9 mouse cellular contexts compared by ENCODE assay signal in the genomic region with DNA sequence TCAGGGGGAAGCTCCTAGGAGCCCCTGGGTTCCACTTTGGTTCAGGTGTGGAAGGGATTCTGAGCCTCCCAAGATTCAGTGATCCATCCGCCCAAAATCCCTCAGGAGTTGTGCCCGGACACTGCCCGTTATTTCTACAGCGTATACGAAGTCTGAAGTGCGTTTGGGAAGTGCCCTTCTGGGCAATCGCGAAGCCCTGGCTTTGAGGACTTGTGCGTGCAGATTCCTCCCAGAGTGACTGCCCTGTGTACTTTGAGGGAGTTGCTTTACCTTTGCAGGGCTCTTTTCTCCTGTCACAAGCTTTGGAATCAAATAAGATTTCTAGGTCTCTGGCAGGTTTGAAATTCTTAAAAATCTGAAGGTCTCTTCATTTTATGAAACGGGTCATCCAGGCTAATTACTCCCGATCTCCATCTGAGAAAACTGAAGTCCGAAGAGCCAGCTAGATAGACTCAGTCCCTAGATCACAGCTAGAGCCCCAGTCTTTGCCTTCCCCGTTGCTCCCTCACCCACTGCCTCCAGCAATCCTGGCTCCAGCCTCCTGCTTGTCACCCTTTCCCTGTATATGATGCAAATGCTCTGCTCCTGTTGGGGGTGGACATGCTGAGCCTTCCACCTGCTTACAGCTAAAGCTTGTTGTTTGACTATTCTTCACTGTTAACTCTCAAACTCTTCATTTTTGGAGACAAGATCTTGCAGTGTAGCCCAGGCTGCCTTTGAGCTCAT. TPM values are rescaled to one million over a fixed set of nuclear protein-coding genes. Genes with fewer than 3 reads are reported as not detected.
A peak's percentile ranks its signal among the peaks of the same experiment; 100 is the strongest.
DNase-seq lines count a peak whose midpoint lies in the region; ATAC-seq and TF ChIP-seq lines count a peak whose summit lies in the region.
"Had no signal": no experiment of that assay in that cellular context is flagged by ENCODE, and none has a peak within 500 bp of the region (broad histone marks: within the 10 kb centered on the region; RNA-seq: fewer than 3 reads in every experiment).

No protein-coding gene starts in this region.

- peaks cover 14% of the 10 kb centered on the region for H3K4me1 ChIP-seq in heart, embryonic 11.5 days (ENCODE audit: control insufficient read depth, insufficient read depth, low read length)
- H3K4me1 ChIP-seq in MEL (ENCODE audit: control insufficient read depth in 1 of 2, insufficient read depth in 2 of 2, low read length in 2 of 2), result peaks cover 0 to 3% of the 10 kb centered on the region in 2 experiments; a peak in 2 of 4 replicates
- H3K4me1 ChIP-seq in heart, embryonic 16.5 days (ENCODE audit: control insufficient read depth, insufficient read depth, low read length), result peaks cover 14% of the 10 kb centered on the region

- TF ChIP-seq RAD21 in MEL (IDR thresholded peaks at IDR 0.05; ENCODE audit: low read depth, low read length), result no peak

- H3K27ac ChIP-seq in heart, embryonic 11.5 days (ENCODE audit: low read depth, low read length), result no peak overlapping the region
- H3K27ac ChIP-seq in MEL (ENCODE audit: control insufficient read depth, low read depth, low read length), result no peak overlapping the region
- no peak overlapping the region for H3K27ac ChIP-seq in heart, embryonic 16.5 days (ENCODE audit: low read length)

- ATAC-seq in heart, embryonic 11.5 days (replicated peaks; ENCODE audit: insufficient number of reproducible peaks, low FRiP score, low TSS enrichment), result no peak
- ATAC-seq in heart, embryonic 16.5 days (replicated peaks; ENCODE audit: extremely low read depth, insufficient read depth, low FRiP score), result no peak

- TF ChIP-seq CTCF in MEL (IDR thresholded peaks at IDR 0.05 in 2 of 3, conservative IDR thresholded peaks at IDR 0.05 in 1 of 3; ENCODE audit: control insufficient read depth in 1 of 3, insufficient read depth in 1 of 3, low read depth in 2 of 3, low read length in 3 of 3, poor library complexity in 1 of 3, severe bottlenecking in 1 of 3), result no peak

- H3K27me3 ChIP-seq in heart, embryonic 11.5 days (ENCODE audit: control insufficient read depth, insufficient read depth, low read length), result no peaks in the 10 kb centered on the region
- no peaks in the 10 kb centered on the region; a peak in 1 of 4 replicates for H3K27me3 ChIP-seq in MEL (ENCODE audit: control insufficient read depth in 1 of 2, insufficient read depth in 2 of 2, low read length in 2 of 2)
- H3K27me3 ChIP-seq in heart, embryonic 16.5 days (ENCODE audit: control insufficient read depth, insufficient read depth, low read length), result 0 out of 2 replicates have a peak, but pooled peaks cover 3% of the 10 kb centered on the region

- no peak for TF ChIP-seq POLR2A in MEL (IDR thresholded peaks at IDR 0.05; ENCODE audit: control insufficient read depth in 1 of 2, insufficient read depth in 1 of 2, low read depth in 1 of 2, low read length in 2 of 2, poor library complexity in 1 of 2)

- 9% methylated on average over 13 of the region's 13 CpGs for WGBS in heart, embryonic 11.5 days (ENCODE audit: insufficient replicate concordance)
- 10% methylated on average over 13 of the region's 13 CpGs for WGBS in heart, embryonic 16.5 days

- peak overlapping the region; percentile 73 for H3K4me3 ChIP-seq in heart, embryonic 11.5 days (ENCODE audit: low read depth, low read length)
- H3K4me3 ChIP-seq in MEL (ENCODE audit: control insufficient read depth in 1 of 2, insufficient read depth in 1 of 2, low read depth in 2 of 2, low read length in 2 of 2), result peak overlapping the region; percentile 60 to 75
- H3K4me3 ChIP-seq in heart, embryonic 16.5 days (ENCODE audit: low read length), result peak overlapping the region; percentile 87

- H3K79me2 ChIP-seq in MEL (ENCODE audit: control insufficient read depth, insufficient read depth, low read length, poor library complexity), result no peaks in the 10 kb centered on the region

- no peak for TF ChIP-seq EP300 in MEL (IDR thresholded peaks at IDR 0.05; ENCODE audit: low read depth in 1 of 2, low read length in 2 of 2)

- H3K9ac ChIP-seq in heart, embryonic 11.5 days (ENCODE audit: low read depth, low read length), result peak overlapping the region; percentile 63; the same call in 1 of the 2 replicates
- no peak overlapping the region for H3K9ac ChIP-seq in MEL (ENCODE audit: control insufficient read depth, low read depth, low read length, poor library complexity, severe bottlenecking)
- peak overlapping the region; percentile 77 for H3K9ac ChIP-seq in heart, embryonic 16.5 days (ENCODE audit: low read length)

- H3K9me3 ChIP-seq in heart, embryonic 11.5 days (replicated peaks; ENCODE audit: control insufficient read depth, low read length), result no peaks in the 10 kb centered on the region
- H3K9me3 ChIP-seq in MEL (replicated peaks; ENCODE audit: insufficient read depth, low read length), result no peaks in the 10 kb centered on the region
- H3K9me3 ChIP-seq in heart, embryonic 16.5 days (replicated peaks; ENCODE audit: control insufficient read depth, low read length), result no peaks in the 10 kb centered on the region

- H3K36me3 ChIP-seq in heart, embryonic 11.5 days (ENCODE audit: control insufficient read depth, insufficient read depth, low read length), result no peaks in the 10 kb centered on the region
- 0 out of 4 replicates have a peak, but pooled peaks cover 0 to 2% of the 10 kb centered on the region in 2 experiments for H3K36me3 ChIP-seq in MEL (ENCODE audit: control insufficient read depth in 1 of 2, insufficient read depth in 2 of 2, low read length in 2 of 2)
- H3K36me3 ChIP-seq in heart, embryonic 16.5 days (ENCODE audit: control insufficient read depth, insufficient read depth), result no peaks in the 10 kb centered on the region

- peak overlapping the region; percentile 67 for H3K4me2 ChIP-seq in heart, embryonic 11.5 days
- H3K4me2 ChIP-seq in heart, embryonic 16.5 days (ENCODE audit: low read depth, low read length), result peak overlapping the region; percentile 95

- no peak for DNase-seq in heart, postnatal 10 days
- DNase-seq in MEL (ENCODE audit: low read depth, low spot score), result no peak
- peak; percentile 21 for DNase-seq in lung, postnatal 25 days (ENCODE audit: low spot score)
- no peak for DNase-seq in thymus, postnatal 10 days (ENCODE audit: low spot score in 2 of 2)
- no peak for DNase-seq in right cerebral cortex, postnatal 4 days
- no peak for DNase-seq in T-cell, adult 2 months (ENCODE audit: low spot score)

- intact Hi-C loops in heart, postnatal 10 days (cut with DNase I), result no loop called here

TF ChIP-seq in MEL, 35 proteins besides CTCF, POLR2A, EP300 and RAD21:
- no peak for TF ChIP-seq E2F4 (IDR thresholded peaks at IDR 0.05; ENCODE audit: borderline replicate concordance, low read depth, low read length)
- no peak for TF ChIP-seq MYC (IDR thresholded peaks at IDR 0.05; ENCODE audit: low read depth, low read length)
- no peak for TF ChIP-seq USF2 (IDR thresholded peaks at IDR 0.05; ENCODE audit: borderline replicate concordance in 1 of 2, insufficient read depth in 1 of 2, low read depth in 1 of 2, low read length in 2 of 2)
- TF ChIP-seq HCFC1 (IDR thresholded peaks at IDR 0.05; ENCODE audit: low read depth, low read length), result no peak
- no peak for TF ChIP-seq UBTF (IDR thresholded peaks at IDR 0.05; ENCODE audit: borderline replicate concordance, insufficient read depth, low read depth, low read length)
- TF ChIP-seq TAL1 (IDR thresholded peaks at IDR 0.05; ENCODE audit: low read length), result no peak
- no peak for TF ChIP-seq GABPA (IDR thresholded peaks at IDR 0.05; ENCODE audit: low read depth, low read length)
- no peak for TF ChIP-seq ZMIZ1 (IDR thresholded peaks at IDR 0.05; ENCODE audit: low read depth, low read length)

RNA-seq across cellular contexts. Expression of a gene that starts 1.0 kb away (rescaled TPM):
- polyA plus RNA-seq in heart, embryonic 11.5 days (2014; fragmentation: Nextera tagmentation; extraction: Ambion mirVana), result 12.8 and 13.9 TPM in 2 replicates
- total RNA-seq in heart, postnatal 10 days (2021), result 10 to 100 TPM in 1 of 2 experiments, 1 to 10 TPM in 1; 7.1 to 22.9 TPM
- 5.9 and 7.2 TPM in 2 replicates for total RNA-seq in MEL (2012; rRNA removed)
- polyA plus RNA-seq in MEL (2012; ENCODE audit: insufficient read depth in 1 of 2, insufficient read length in 2 of 2, low read depth in 1 of 2, low replicate concordance in 2 of 2, missing spikeins in 1 of 2), result 1 to 10 TPM in 1 of 2 experiments, not detected in 1; 7.9 TPM
- polyA plus RNA-seq in heart, embryonic 16.5 days (2015; fragmentation: Nextera tagmentation; extraction: Ambion mirVana), result 14.1 and 15.8 TPM in 2 replicates
- total RNA-seq: monocyte, adult 5-6 weeks had no signal

RNA-seq across cellular contexts. Expression of a gene that starts 12.9 kb away (rescaled TPM):
- not detected in 2 replicates for polyA plus RNA-seq in heart, embryonic 11.5 days (2014; fragmentation: Nextera tagmentation; extraction: Ambion mirVana)
- 1 to 10 TPM in 1 of 2 experiments, under 1 TPM in 1; 0.30 to 1.0 TPM for total RNA-seq in heart, postnatal 10 days (2021)
- total RNA-seq in MEL (2012; rRNA removed), result not detected in 2 replicates
- polyA plus RNA-seq in MEL (2012; ENCODE audit: insufficient read depth in 1 of 2, insufficient read length in 2 of 2, low read depth in 1 of 2, low replicate concordance in 2 of 2, missing spikeins in 1 of 2), result not detected
- polyA plus RNA-seq in heart, embryonic 16.5 days (2015; fragmentation: Nextera tagmentation; extraction: Ambion mirVana), result 0.12 TPM in 1 of 2 replicates, not detected in the other
- total RNA-seq: monocyte, adult 5-6 weeks had no signal

RNA-seq across cellular contexts. Expression of a gene that starts 34.0 kb away (rescaled TPM):
- 0.72 and 1.3 TPM in 2 replicates for polyA plus RNA-seq in heart, embryonic 11.5 days (2014; fragmentation: Nextera tagmentation; extraction: Ambion mirVana)
- 1 to 10 TPM in 1 of 2 experiments, under 1 TPM in 1; 0.47 to 2.7 TPM for total RNA-seq in heart, postnatal 10 days (2021)
- not detected in 2 replicates for total RNA-seq in MEL (2012; rRNA removed)
- not detected for polyA plus RNA-seq in MEL (2012; ENCODE audit: insufficient read depth in 1 of 2, insufficient read length in 2 of 2, low read depth in 1 of 2, low replicate concordance in 2 of 2, missing spikeins in 1 of 2)
- 0.76 and 1.1 TPM in 2 replicates for polyA plus RNA-seq in heart, embryonic 16.5 days (2015; fragmentation: Nextera tagmentation; extraction: Ambion mirVana)
- total RNA-seq: monocyte, adult 5-6 weeks had no signal
